Mouse (Mus musculus) forebrain, embryonic 12.5 days (tissue): ENCODE results near the gene Eif4e2. TPM values are rescaled to one million over a fixed set of nuclear protein-coding genes. Genes with fewer than 3 reads are reported as not detected.

ENCODE experiments used
- ATAC-seq: fragments of 200-750 bp; cut with Nextera tagmentation; 2 replicates; pipeline ENCODE4 v1.8.0; 2017; ENCODE audit warnings: moderate TSS enrichment; ENCODE audit not compliant: low FRiP score
- H3K27ac ChIP-seq: fragments of 300-500 bp; sonication (generic); 2 replicates; pipeline ENCODE4 v1.5.1; 2016; ENCODE audit warnings: mild to moderate bottlenecking
- H3K27me3 ChIP-seq: fragments of 300-500 bp; sonication (generic); 2 replicates; pipeline ENCODE4 v1.6.1; 2016; ENCODE audit warnings: mild to moderate bottlenecking
- H3K36me3 ChIP-seq: fragments of 300-500 bp; sonication (generic); replicated peaks from 2 replicates; pipeline ENCODE4 v1.6.1; 2016; ENCODE audit warnings: mild to moderate bottlenecking
- H3K4me1 ChIP-seq: fragments of 300-500 bp; sonication (generic); 2 replicates; pipeline ENCODE4 v1.6.1; 2016
- H3K4me2 ChIP-seq: fragments of 300-500 bp; sonication (generic); 2 replicates; pipeline ENCODE4 v1.6.1; 2016; ENCODE audit warnings: mild to moderate bottlenecking, moderate library complexity
- H3K4me3 ChIP-seq: fragments of 300-500 bp; sonication (generic); replicated peaks from 2 replicates; pipeline ENCODE4 v1.5.1; 2016; ENCODE audit warnings: mild to moderate bottlenecking
- H3K9ac ChIP-seq: fragments of 300-500 bp; sonication (generic); 2 replicates; pipeline ENCODE4 v1.6.1; 2016; ENCODE audit warnings: mild to moderate bottlenecking
- H3K9me3 ChIP-seq: fragments of 300-500 bp; sonication (generic); 2 replicates; pipeline ENCODE4 v1.6.1; 2016
- WGBS: fragments of 180-500 bp; shearing (Covaris S2); methylation state at CpG from one replicate; pipeline ENCODE4 v1.1.7; 2016; 5-methylcytosine and 5-hydroxymethylcytosine counted together
- polyA plus RNA-seq: library from polyadenylated mRNA; unstranded; fragments of >200 nt; fragmentation: Nextera tagmentation; extraction: Ambion mirVana; gene quantifications from 2 replicates; pipeline ENCODE4 v1.2.1, GENCODE M21; 2016

The Eif4e2 gene
- polyA plus RNA-seq, 1 experiment from 2014 or later: 134 TPM

DNA sequence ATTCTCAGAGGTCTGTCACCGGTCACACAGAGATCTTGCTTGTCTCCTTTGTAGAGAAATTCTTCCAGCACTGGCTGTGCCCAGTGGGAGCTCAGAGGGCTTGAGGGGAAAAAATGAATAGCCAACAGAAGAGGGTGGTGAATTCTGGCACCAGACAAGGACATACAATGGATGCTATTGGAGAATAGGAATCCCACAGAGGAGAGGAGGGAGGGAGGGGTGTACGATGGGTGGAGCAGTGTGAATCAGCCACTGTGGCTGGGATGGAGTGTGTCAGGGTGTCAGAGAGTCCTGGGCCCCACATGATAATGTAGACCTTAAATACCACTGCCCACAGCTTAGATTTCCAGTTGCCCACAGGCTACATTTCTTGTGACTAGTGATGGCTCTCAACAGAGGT lies 73.4 kb downstream of the Eif4e2 start:
- H3K27me3 ChIP-seq: no peaks in the 10 kb centered on the region
- H3K4me3 ChIP-seq: no peak overlapping the region
- no peak overlapping the region for H3K9ac ChIP-seq
- no peaks in the 10 kb centered on the region for H3K36me3 ChIP-seq
- H3K27ac ChIP-seq: no peak overlapping the region
- ATAC-seq: no peak
- H3K4me1 ChIP-seq: 0 out of 2 replicates have a peak, but pooled peaks cover 4% of the 10 kb centered on the region
- peaks cover 5% of the 10 kb centered on the region; the same call in 1 of the 2 replicates for H3K9me3 ChIP-seq
- WGBS: 51% methylated on average over 2 of the region's 2 CpGs
- no peak overlapping the region for H3K4me2 ChIP-seq

Other genes with a start within 250 kb of the Eif4e2 start
- not detected in 2 replicates for gene Alppl2, start 124.0 kb upstream of the Eif4e2 start, polyA plus RNA-seq
- gene Alpi, start 112.3 kb upstream of the Eif4e2 start, polyA plus RNA-seq: not detected in 2 replicates
- not detected in 2 replicates for gene Akp3, start 88.9 kb upstream of the Eif4e2 start, polyA plus RNA-seq
- 18.3 and 23.2 TPM in 2 replicates for gene Ecel1, start 57.4 kb upstream of the Eif4e2 start, polyA plus RNA-seq
- gene Prss56, start 30.6 kb upstream of the Eif4e2 start, polyA plus RNA-seq: not detected in 2 replicates
- gene Chrnd, start 23.3 kb upstream of the Eif4e2 start, polyA plus RNA-seq: 0.10 TPM in 1 of 2 replicates, not detected in the other
- gene Chrng, start 9.3 kb upstream of the Eif4e2 start, polyA plus RNA-seq: not detected in 2 replicates
- gene Efhd1, start 50.4 kb downstream of the Eif4e2 start, polyA plus RNA-seq: 1.5 and 1.6 TPM in 2 replicates
- 59.2 and 61.8 TPM in 2 replicates for gene Gigyf2, start 113.1 kb downstream of the Eif4e2 start, polyA plus RNA-seq
- gene Kcnj13, start 180.8 kb downstream of the Eif4e2 start, polyA plus RNA-seq: 2.0 and 6.3 TPM in 2 replicates